Mouse (Mus musculus) olfactory bulb, adult 2 months (tissue): Measurements from ENCODE around the gene Stub1.

Source experiments
- CTCF ChIP-seq: fragments of 200-500 bp; IDR thresholded peaks from 2 replicates; pipeline ENCODE4 v1.5.1; 2012; ENCODE audit warnings: low read depth, mild to moderate bottlenecking, low read length, moderate library complexity; ENCODE audit not compliant: insufficient read depth
- POLR2A ChIP-seq: fragments of 200-500 bp; IDR thresholded peaks from 2 replicates; pipeline ENCODE4 v1.6.1; 2012; ENCODE audit warnings: mild to moderate bottlenecking, low read depth, low read length, moderate library complexity; ENCODE audit not compliant: insufficient read depth

DNA sequence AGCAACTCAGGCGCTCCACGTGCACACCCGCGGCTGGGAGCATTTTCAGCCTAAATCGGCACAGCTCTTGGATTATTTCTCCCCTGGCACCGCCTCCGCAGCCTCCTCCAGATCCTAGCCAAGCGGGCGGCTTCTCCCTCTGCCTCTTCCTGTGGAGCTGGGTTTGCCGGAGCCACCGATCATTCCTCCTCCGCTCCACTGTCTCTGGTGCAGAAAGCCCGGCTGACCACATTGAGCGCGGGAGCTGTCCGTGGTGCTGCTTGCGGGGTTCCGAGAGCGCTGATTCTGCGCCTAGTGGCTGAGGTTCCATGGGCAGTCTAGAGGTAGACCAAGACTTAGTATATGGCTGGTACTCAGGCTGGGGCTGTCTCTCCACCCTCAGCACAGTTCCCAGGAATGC lies 19.7 kb downstream of the Stub1 start:
- TF ChIP-seq CTCF (peak; percentile 32; the same call in 1 of the 2 replicates), POLR2A (0 out of 2 replicates have a peak, but pooled peaks have one; percentile 20)
